Mouse (Mus musculus) right cerebral cortex, postnatal 10 days (tissue): ENCODE results near the gene Map3k12.

Experiments
- DNase-seq, 2 experiments: peaks; one replicate each; pipeline ENCODE4 v3.0.0; 2021; ENCODE audit warnings: low spot score in 2 of 2

The Map3k12 gene

GRCm38 (mm10) chr15:102519211-102520141, 2.6 kb upstream of the Map3k12 start:
- no peak for DNase-seq

- DNase-seq: no peak
Observed at GRCm38 (mm10) chr15:102518859-102519201, 2.0 kb upstream of the Map3k12 start.

- peak; percentile 100 for DNase-seq
Observed at GRCm38 (mm10) chr15:102517976-102518858, 1.4 kb upstream of the Map3k12 start, which contains the start of gene Tarbp2. Tarbp2 (plus strand) TSS chr15:102518192.

GRCm38 (mm10) chr15:102517631-102517975, 739 bp upstream of the Map3k12 start:
- no peak for DNase-seq

GRCm38 (mm10) chr15:102516293-102516692, 571 bp downstream of the Map3k12 start:
- peak in 1 of 2 experiments; percentile 52 for DNase-seq

- DNase-seq: peak in 1 of 2 experiments; percentile 45
Observed at GRCm38 (mm10) chr15:102515791-102516190, 1.1 kb downstream of the Map3k12 start.

- DNase-seq: peak; percentile 15 to 35
Observed at GRCm38 (mm10) chr15:102515261-102515660, 1.6 kb downstream of the Map3k12 start.

GRCm38 (mm10) chr15:102513004-102513403, 3.9 kb downstream of the Map3k12 start:
- peak; percentile 5 to 18 for DNase-seq

- DNase-seq: no peak
Observed at GRCm38 (mm10) chr15:102512471-102512870, 4.4 kb downstream of the Map3k12 start.

- peak; percentile 32 to 41 for DNase-seq
Observed at GRCm38 (mm10) chr15:102512010-102512409, 4.9 kb downstream of the Map3k12 start.

GRCm38 (mm10) chr15:102511285-102511833, 5.5 kb downstream of the Map3k12 start:
- peak in 1 of 2 experiments; percentile 29 for DNase-seq

GRCm38 (mm10) chr15:102510590-102511284, 6.1 kb downstream of the Map3k12 start:
- peak; percentile 95 to 97 for DNase-seq

GRCm38 (mm10) chr15:102510110-102510509, 6.8 kb downstream of the Map3k12 start:
- peak; percentile 66 to 80 for DNase-seq

GRCm38 (mm10) chr15:102508336-102508735, 8.5 kb downstream of the Map3k12 start:
- peak in 1 of 2 experiments; percentile 18 for DNase-seq

- peak in 1 of 2 experiments; percentile 18 for DNase-seq
Observed at GRCm38 (mm10) chr15:102507561-102507960, 9.3 kb downstream of the Map3k12 start.

- peak; percentile 11 to 15 for DNase-seq
Observed at GRCm38 (mm10) chr15:102506864-102507263, 10.0 kb downstream of the Map3k12 start.

- peak; percentile 6 to 15 for DNase-seq
Observed at GRCm38 (mm10) chr15:102506464-102506830, 10.4 kb downstream of the Map3k12 start.

GRCm38 (mm10) chr15:102505770-102506463, 10.9 kb downstream of the Map3k12 start:
- DNase-seq: peak; percentile 12 to 18

- DNase-seq: peak; percentile 22 to 34
Observed at GRCm38 (mm10) chr15:102505073-102505769, 11.6 kb downstream of the Map3k12 start.
